Mouse (Mus musculus) liver, embryonic 14.5 days (tissue): ENCODE data around the gene Lrrc46. TPM values are rescaled to one million over a fixed set of nuclear protein-coding genes. Genes with fewer than 3 reads are reported as not detected.

Experiments used
- ATAC-seq: fragments of 200-750 bp; cut with Nextera tagmentation; 2 replicates; pipeline ENCODE4 v1.8.0; 2017; ENCODE audit warnings: moderate number of reproducible peaks, mild to moderate bottlenecking, moderate library complexity; ENCODE audit not compliant: insufficient read depth
- DNase-seq, 3 experiments: peaks; one replicate each; pipeline ENCODE4 v3.0.0-alpha.2; 2012 to 2013; ENCODE audit warnings: low read depth in 3 of 3, low spot score in 3 of 3
- H3K27ac ChIP-seq: fragments of 300-500 bp; sonication (generic); 2 replicates; pipeline ENCODE4 v1.5.1; 2014; ENCODE audit warnings: moderate library complexity, mild to moderate bottlenecking, control low read depth, inconsistent platforms
- H3K27me3 ChIP-seq: fragments of 300-500 bp; sonication (generic); 2 replicates; pipeline ENCODE4 v1.6.1; 2014; ENCODE audit warnings: mild to moderate bottlenecking, low read length, moderate library complexity; ENCODE audit not compliant: control insufficient read depth, insufficient read depth
- H3K36me3 ChIP-seq: fragments of 300-500 bp; sonication (generic); replicated peaks from 2 replicates; pipeline ENCODE4 v1.6.1; 2014; ENCODE audit warnings: low read depth; ENCODE audit not compliant: control insufficient read depth, insufficient read depth
- H3K4me1 ChIP-seq, 2 experiments: fragments of 200-500 bp in 1 of 2; fragments of 300-500 bp in 1 of 2; sonication (generic) in 1 of 2; replicated peaks; 2 replicates each; pipeline ENCODE4 v1.6.1; 2012 to 2014; ENCODE audit warnings: antibody characterized with exemption in 1 of 2, inconsistent platforms in 1 of 2, low read length in 1 of 2; ENCODE audit not compliant: control insufficient read depth in 2 of 2, insufficient read depth in 2 of 2
- H3K4me2 ChIP-seq: fragments of 300-500 bp; sonication (generic); 2 replicates; pipeline ENCODE4 v1.6.1; 2014; ENCODE audit warnings: low read depth, mild to moderate bottlenecking, control low read depth, moderate library complexity
- H3K4me3 ChIP-seq, 2 experiments: fragments of 200-500 bp in 1 of 2; fragments of 300-500 bp in 1 of 2; sonication (generic) in 1 of 2; 2 replicates each; pipeline ENCODE4 v1.5.1; 2012 to 2014; ENCODE audit warnings: low read depth in 2 of 2, low read length in 2 of 2, mild to moderate bottlenecking in 2 of 2, control low read depth in 1 of 2, inconsistent platforms in 1 of 2, moderate library complexity in 1 of 2; ENCODE audit not compliant: insufficient read depth in 1 of 2
- H3K9ac ChIP-seq: fragments of 300-500 bp; sonication (generic); replicated peaks from 2 replicates; pipeline ENCODE4 v1.6.1; 2014; ENCODE audit warnings: mild to moderate bottlenecking, control low read depth, moderate library complexity
- H3K9me3 ChIP-seq: fragments of 300-500 bp; sonication (generic); 2 replicates; pipeline ENCODE4 v1.6.1; 2016; ENCODE audit warnings: low read length, mixed read lengths; ENCODE audit not compliant: control insufficient read depth
- CTCF ChIP-seq: IDR thresholded peaks from 2 replicates; pipeline ENCODE4 v1.5.1; 2016; ENCODE audit warnings: antibody characterized with exemption, low read depth, control low read depth
- EP300 ChIP-seq: IDR thresholded peaks from 2 replicates; pipeline ENCODE4 v1.6.1; 2016; ENCODE audit warnings: antibody characterized with exemption, low read depth
- WGBS: fragments of 180-500 bp; shearing (Covaris S2); extraction: QIAGEN DNeasy Blood & Tissue Kit; methylation state at CpG from one replicate; pipeline ENCODE4 v1.1.7; 2014; ENCODE audit not compliant: insufficient replicate concordance; 5-methylcytosine and 5-hydroxymethylcytosine counted together
- polyA plus RNA-seq, 2 experiments: library from polyadenylated mRNA; depleted of rRNA in 1 of 2; stranded (reverse) in 1 of 2; unstranded in 1 of 2; fragments of >200 nt; fragmentation: Nextera tagmentation in 1 of 2; extraction: Ambion mirVana in 1 of 2; gene quantifications; 2 replicates each; pipeline versions ENCODE4 v1.2.1 to v1.2.3; 2012 to 2014

The Lrrc46 gene
- polyA plus RNA-seq, 2 experiments, result 0.20 to 0.28 TPM

DNA sequence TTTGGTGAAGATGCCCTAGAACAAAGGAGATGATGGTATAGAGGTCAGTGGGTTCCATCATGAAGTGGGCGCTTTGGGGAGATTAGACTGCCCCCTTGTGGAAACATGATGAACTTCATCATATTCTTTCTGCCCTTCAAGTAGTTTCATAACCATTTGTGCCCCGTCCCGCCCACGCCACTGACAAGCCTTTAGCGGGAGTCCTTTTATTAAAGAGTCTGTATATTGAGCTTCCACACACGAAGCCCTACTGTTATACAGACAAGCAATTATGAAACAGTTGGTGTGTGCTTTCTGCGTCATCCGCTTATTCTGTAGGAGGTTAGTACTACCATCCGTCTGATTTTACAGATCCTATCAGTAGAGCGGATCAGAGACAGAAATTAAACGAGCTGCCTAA lies 41.8 kb upstream of the Lrrc46 start:
- H3K9ac ChIP-seq, result no peak overlapping the region
- ATAC-seq (no peak), DNase-seq (peak; percentile 19 to 31 (median 20))
- no peak overlapping the region for H3K4me2 ChIP-seq
- TF ChIP-seq EP300, result no peak
- peak; percentile 74 for TF ChIP-seq CTCF
- WGBS, result 26% methylated on average over 11 of the region's 11 CpGs
- H3K36me3 ChIP-seq, result no peaks in the 10 kb centered on the region
- H3K4me1 ChIP-seq, result no peaks in the 10 kb centered on the region
- H3K27ac ChIP-seq, result no peak overlapping the region
- H3K9me3 ChIP-seq, result no peaks in the 10 kb centered on the region
- H3K4me3 ChIP-seq, result no peak overlapping the region
- H3K27me3 ChIP-seq, result peaks cover 4% of the 10 kb centered on the region; the same call in 1 of the 2 replicates

DNA sequence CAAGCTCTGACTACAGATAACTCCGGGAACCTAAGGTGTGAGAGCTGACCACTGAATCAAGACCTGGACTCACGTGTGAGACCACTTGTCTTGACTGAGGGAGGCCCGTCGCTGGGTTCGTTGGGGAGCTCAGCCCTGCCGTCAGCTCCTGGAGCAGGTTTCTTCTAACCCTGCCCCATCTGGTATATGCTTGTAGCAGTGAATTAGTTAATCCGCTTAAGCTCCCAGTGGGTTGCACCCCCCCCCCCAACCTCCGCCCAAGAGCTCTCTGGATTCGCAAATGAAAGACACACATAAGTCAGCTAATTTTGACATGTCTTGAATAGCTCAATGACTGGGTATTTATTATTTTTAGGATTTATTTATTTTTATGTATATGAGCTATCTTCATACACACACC lies 39.1 kb upstream of the Lrrc46 start:
- H3K9me3 ChIP-seq, result no peaks in the 10 kb centered on the region
- WGBS, result 27% methylated on average over 9 of the region's 9 CpGs
- no peak overlapping the region for H3K4me2 ChIP-seq
- H3K4me1 ChIP-seq, result no peaks in the 10 kb centered on the region
- no peaks in the 10 kb centered on the region for H3K36me3 ChIP-seq
- no peak for TF ChIP-seq EP300
- TF ChIP-seq CTCF, result no peak
- H3K9ac ChIP-seq, result no peak overlapping the region
- H3K4me3 ChIP-seq, result no peak overlapping the region
- ATAC-seq (no peak), DNase-seq (no peak)
- peaks cover 4% of the 10 kb centered on the region; the same call in 1 of the 2 replicates for H3K27me3 ChIP-seq
- H3K27ac ChIP-seq, result no peak overlapping the region

DNA sequence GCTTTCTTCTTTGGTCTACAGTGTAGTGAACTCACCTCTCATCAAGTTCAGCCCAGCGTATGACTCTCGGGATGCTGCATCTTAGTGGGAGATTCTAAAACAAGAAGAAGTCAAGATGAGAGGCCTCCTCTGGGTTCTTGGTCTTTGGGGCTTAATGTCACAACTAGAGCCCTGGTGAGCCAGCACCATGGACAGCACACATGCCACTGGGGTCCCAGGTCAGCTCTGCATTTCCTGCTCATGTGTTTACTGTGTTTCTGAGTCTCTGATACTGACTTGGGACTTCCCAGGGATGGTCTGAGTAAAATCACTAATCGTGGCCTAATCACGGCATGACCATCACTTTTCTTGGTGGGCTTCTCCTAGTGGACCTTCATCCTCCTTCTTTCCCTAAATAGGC lies 37.5 kb upstream of the Lrrc46 start:
- no peaks in the 10 kb centered on the region for H3K4me1 ChIP-seq
- H3K9ac ChIP-seq, result no peak overlapping the region
- TF ChIP-seq CTCF, result no peak
- TF ChIP-seq EP300, result no peak
- ATAC-seq (no peak), DNase-seq (peak in 2 of 3 experiments; percentile 16 to 20)
- H3K27ac ChIP-seq, result no peak overlapping the region
- H3K4me2 ChIP-seq, result no peak overlapping the region
- 32% methylated on average over 4 of the region's 4 CpGs for WGBS
- H3K9me3 ChIP-seq, result no peaks in the 10 kb centered on the region
- no peaks in the 10 kb centered on the region for H3K27me3 ChIP-seq
- H3K36me3 ChIP-seq, result no peaks in the 10 kb centered on the region
- no peak overlapping the region for H3K4me3 ChIP-seq

DNA sequence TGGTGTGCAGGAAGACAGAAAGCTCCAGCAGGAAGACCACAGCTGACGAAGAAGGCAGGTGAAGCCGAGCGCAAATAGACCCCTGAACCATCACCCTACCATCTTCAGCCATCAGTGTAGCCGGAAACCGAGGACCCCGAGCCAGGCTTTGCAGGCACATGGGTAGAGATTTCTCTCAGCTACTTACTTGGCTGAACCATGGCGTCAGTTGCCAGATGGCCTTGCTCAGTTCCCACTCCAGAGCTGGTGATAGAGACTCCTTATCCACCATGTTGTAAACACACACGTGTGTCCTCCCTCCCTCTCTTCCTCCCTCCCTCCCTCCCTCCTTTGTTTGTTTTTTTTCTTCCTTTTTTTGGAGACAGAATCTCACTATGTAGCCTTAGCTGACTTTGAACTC lies 33.0 kb upstream of the Lrrc46 start:
- TF ChIP-seq CTCF (no peak), EP300 (no peak)
- Histone ChIP-seq H3K9me3 (no peaks in the 10 kb centered on the region), H3K27me3 (no peaks in the 10 kb centered on the region), H3K36me3 (no peaks in the 10 kb centered on the region), H3K9ac (no peak overlapping the region), H3K27ac (no peak overlapping the region), H3K4me1 (no peaks in the 10 kb centered on the region), H3K4me2 (no peak overlapping the region), H3K4me3 (no peak overlapping the region)
- no peak for ATAC-seq
- 46% methylated on average over 8 of the region's 8 CpGs for WGBS
- no peak for DNase-seq

DNA sequence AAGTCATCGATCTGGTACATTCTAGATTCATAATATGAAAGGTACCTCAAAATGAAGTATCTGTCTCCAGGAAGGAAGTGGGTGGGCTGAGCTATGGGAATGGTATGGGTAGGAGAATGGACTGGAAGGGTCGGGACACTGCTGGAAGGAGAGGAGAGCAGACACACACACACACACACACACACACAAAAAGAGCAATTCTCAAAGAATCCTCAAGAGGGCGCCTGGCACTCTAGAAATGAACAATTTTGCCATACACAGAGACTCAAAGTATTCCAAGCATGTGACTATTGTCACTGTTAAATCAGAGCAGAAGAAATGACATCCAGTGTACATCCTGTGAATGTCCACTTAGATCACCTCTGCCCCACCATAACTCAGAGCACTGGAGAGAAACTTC lies 31.3 kb upstream of the Lrrc46 start:
- DNase-seq (no peak), ATAC-seq (no peak)

More for the DNA sequence above, 31.3 kb upstream of the Lrrc46 start:
- Histone ChIP-seq H3K27ac (no peak overlapping the region), H3K9ac (no peak overlapping the region), H3K27me3 (no peaks in the 10 kb centered on the region), H3K9me3 (no peaks in the 10 kb centered on the region), H3K4me2 (no peak overlapping the region), H3K4me1 (no peaks in the 10 kb centered on the region), H3K4me3 (no peak overlapping the region), H3K36me3 (no peaks in the 10 kb centered on the region)
- WGBS, result 23% methylated on average over 3 of the region's 3 CpGs
- peak; percentile 65 for TF ChIP-seq CTCF
- TF ChIP-seq EP300, result no peak
